ENCODE assay signal across 9 mouse cellular contexts in genomic region chr11:82819350-82819749, GRCm38 (mm10). TPM values are rescaled to one million over a fixed set of nuclear protein-coding genes. Genes with fewer than 3 reads are reported as not detected.
DNase-seq lines count a peak whose midpoint lies in the region; ATAC-seq and TF ChIP-seq lines count a peak whose summit lies in the region.
"Had no signal": no experiment of that assay in that cellular context is flagged by ENCODE, and none has a peak within 500 bp of the region (broad histone marks: within the 10 kb centered on the region; RNA-seq: fewer than 3 reads in every experiment).

No protein-coding gene starts in this region.

- H3K36me3 ChIP-seq in kidney, embryonic 14.5 days (ENCODE audit: control insufficient read depth, insufficient read depth, low read length) = no peaks in the 10 kb centered on the region
- H3K36me3 ChIP-seq in G1E (replicated peaks) = peaks cover 89% of the 10 kb centered on the region
- H3K36me3 ChIP-seq in liver, embryonic 14.5 days (replicated peaks; ENCODE audit: control insufficient read depth, insufficient read depth, low read depth) = peaks cover 7% of the 10 kb centered on the region
- H3K36me3 ChIP-seq: neural tube, embryonic 12.5 days had no signal

- peak; percentile 86 for TF ChIP-seq CTCF in G1E (IDR thresholded peaks at IDR 0.05; ENCODE audit: low read depth, low read length)
- peak; percentile 96 for TF ChIP-seq CTCF in liver, embryonic 14.5 days (IDR thresholded peaks at IDR 0.05; ENCODE audit: low read depth)

- no peak overlapping the region for H3K27ac ChIP-seq in kidney, embryonic 14.5 days (ENCODE audit: low read depth, low read length)
- H3K27ac ChIP-seq in liver, embryonic 14.5 days = no peak overlapping the region
- H3K27ac ChIP-seq: neural tube, embryonic 12.5 days had no signal

- 0 out of 2 replicates have a peak, but pooled peaks cover 9% of the 10 kb centered on the region for H3K4me1 ChIP-seq in kidney, embryonic 14.5 days (ENCODE audit: control insufficient read depth, insufficient read depth, low read length)
- peaks cover 47% of the 10 kb centered on the region for H3K4me1 ChIP-seq in G1E (ENCODE audit: insufficient read depth, low read depth, low read length)
- H3K4me1 ChIP-seq in liver, embryonic 14.5 days (replicated peaks; ENCODE audit: control insufficient read depth in 2 of 2, insufficient read depth in 2 of 2, low read length in 1 of 2) = peaks cover 0 to 13% of the 10 kb centered on the region in 2 experiments; a peak in 3 of 4 replicates
- H3K4me1 ChIP-seq: neural tube, embryonic 12.5 days had no signal

- no peak overlapping the region for H3K9ac ChIP-seq in kidney, embryonic 14.5 days (ENCODE audit: low read depth, low read length)
- H3K9ac ChIP-seq in liver, embryonic 14.5 days (replicated peaks) = no peak overlapping the region
- H3K9ac ChIP-seq: neural tube, embryonic 12.5 days had no signal

- peak; percentile 70 for DNase-seq in kidney, adult 11 months
- peak; percentile 33 for DNase-seq in G1E (ENCODE audit: low spot score)
- peak; percentile 87 for DNase-seq in c-Kit-positive CD71-positive TER-119-negative erythroid progenitor cells, embryonic 14.5 days (ENCODE audit: low read depth)
- peak; percentile 73 for DNase-seq in heart, postnatal 4 days
- peak; percentile 67 to 76 (median 69) for DNase-seq in liver, embryonic 14.5 days (ENCODE audit: low read depth in 3 of 3, low spot score in 3 of 3)
- DNase-seq in spleen, adult 12 weeks (ENCODE audit: low spot score) = peak; percentile 58
- no peak for DNase-seq in right cerebral cortex, postnatal 25 days

- H3K4me3 ChIP-seq in kidney, embryonic 14.5 days (ENCODE audit: low read length) = no peak overlapping the region
- H3K4me3 ChIP-seq in G1E (ENCODE audit: low read depth, low read length) = no peak overlapping the region
- H3K4me3 ChIP-seq in liver, embryonic 14.5 days (ENCODE audit: insufficient read depth in 1 of 2, low read depth in 2 of 2, low read length in 2 of 2) = no peak overlapping the region
- H3K4me3 ChIP-seq: neural tube, embryonic 12.5 days had no signal

- H3K9me3 ChIP-seq in kidney, embryonic 14.5 days (ENCODE audit: control insufficient read depth, low read length) = no peaks in the 10 kb centered on the region
- H3K9me3 ChIP-seq in G1E (replicated peaks) = no peaks in the 10 kb centered on the region
- H3K9me3 ChIP-seq in liver, embryonic 14.5 days (ENCODE audit: control insufficient read depth, low read length) = no peaks in the 10 kb centered on the region
- H3K9me3 ChIP-seq: neural tube, embryonic 12.5 days had no signal

- TF ChIP-seq EP300 in liver, embryonic 14.5 days (IDR thresholded peaks at IDR 0.05; ENCODE audit: low read depth) = no peak

- H3K4me2 ChIP-seq in kidney, embryonic 14.5 days (replicated peaks; ENCODE audit: low read depth, low read length) = no peak overlapping the region
- H3K4me2 ChIP-seq in liver, embryonic 14.5 days (ENCODE audit: low read depth) = no peak overlapping the region
- H3K4me2 ChIP-seq: neural tube, embryonic 12.5 days had no signal

- 48% methylated on average over 4 of the region's 4 CpGs for WGBS in kidney, embryonic 14.5 days
- WGBS in liver, embryonic 14.5 days (ENCODE audit: insufficient replicate concordance) = 27% methylated on average over 4 of the region's 4 CpGs

- H3K27me3 ChIP-seq in kidney, embryonic 14.5 days (ENCODE audit: control insufficient read depth, insufficient read depth, low read length) = no peaks in the 10 kb centered on the region
- no peaks in the 10 kb centered on the region for H3K27me3 ChIP-seq in G1E (ENCODE audit: insufficient read depth, low read length)
- H3K27me3 ChIP-seq in liver, embryonic 14.5 days (ENCODE audit: control insufficient read depth, insufficient read depth, low read length) = no peaks in the 10 kb centered on the region
- H3K27me3 ChIP-seq: neural tube, embryonic 12.5 days had no signal

- no peak for ATAC-seq in kidney, embryonic 14.5 days (ENCODE audit: low FRiP score, low TSS enrichment)
- peak; percentile 57 for ATAC-seq in G1E (ENCODE audit: extremely low read depth, insufficient number of reproducible peaks, low FRiP score, poor library complexity, severe bottlenecking)
- peak; percentile 65; the same call in 1 of the 2 replicates for ATAC-seq in liver, embryonic 14.5 days (ENCODE audit: insufficient read depth)

RNA-seq across cellular contexts. Expression of gene Lig3, which starts 38.4 kb away (rescaled TPM):
- polyA plus RNA-seq in kidney, embryonic 14.5 days (2014; fragmentation: Nextera tagmentation; extraction: Ambion mirVana) = 21.9 and 40.4 TPM in 2 replicates
- total RNA-seq in G1E (2014; fragmentation: Nextera tagmentation) (43.0 and 50.2 TPM in 2 replicates), G1E (2017) (33.1 and 34.6 TPM in 2 replicates)
- polyA plus RNA-seq in G1E (2012) = 60.5 and 71.8 TPM in 2 replicates
- 10 to 100 TPM; 24.6 to 25.8 TPM for total RNA-seq in heart, postnatal 4 days (2021)
- polyA plus RNA-seq in liver, embryonic 14.5 days (2012; rRNA removed) = 6.3 and 6.5 TPM in 2 replicates
- 8.3 and 10.3 TPM in 2 replicates for polyA plus RNA-seq in liver, embryonic 14.5 days (2014; fragmentation: Nextera tagmentation; extraction: Ambion mirVana)

RNA-seq across cellular contexts. Expression of gene Rffl, which starts 51.7 kb away (rescaled TPM):
- polyA plus RNA-seq in kidney, embryonic 14.5 days (2014; fragmentation: Nextera tagmentation; extraction: Ambion mirVana) = 13.1 and 23.5 TPM in 2 replicates
- total RNA-seq in G1E (2014; fragmentation: Nextera tagmentation) (54.7 and 71.1 TPM in 2 replicates), G1E (2017) (25.6 and 27.9 TPM in 2 replicates)
- 29.1 and 46.6 TPM in 2 replicates for polyA plus RNA-seq in G1E (2012)
- 1 to 10 TPM; 3.6 to 4.4 TPM for total RNA-seq in heart, postnatal 4 days (2021)
- 12.6 and 12.9 TPM in 2 replicates for polyA plus RNA-seq in liver, embryonic 14.5 days (2012; rRNA removed)
- 19.0 and 20.6 TPM in 2 replicates for polyA plus RNA-seq in liver, embryonic 14.5 days (2014; fragmentation: Nextera tagmentation; extraction: Ambion mirVana)

RNA-seq across cellular contexts. Expression of gene Zfp830, which starts 55.2 kb away (rescaled TPM):
- 33.6 and 38.3 TPM in 2 replicates for polyA plus RNA-seq in kidney, embryonic 14.5 days (2014; fragmentation: Nextera tagmentation; extraction: Ambion mirVana)
- total RNA-seq in G1E (2014; fragmentation: Nextera tagmentation) (22.3 and 25.1 TPM in 2 replicates), G1E (2017) (43.6 and 49.1 TPM in 2 replicates)
- polyA plus RNA-seq in G1E (2012) = 21.2 and 22.2 TPM in 2 replicates
- total RNA-seq in heart, postnatal 4 days (2021) = 10 to 100 TPM; 16.5 to 17.4 TPM
- 6.3 and 10.5 TPM in 2 replicates for polyA plus RNA-seq in liver, embryonic 14.5 days (2012; rRNA removed)
- 15.1 and 15.5 TPM in 2 replicates for polyA plus RNA-seq in liver, embryonic 14.5 days (2014; fragmentation: Nextera tagmentation; extraction: Ambion mirVana)

RNA-seq across cellular contexts. Expression of gene Cct6b, which starts 55.2 kb away (rescaled TPM):
- 0.21 and 0.31 TPM in 2 replicates for polyA plus RNA-seq in kidney, embryonic 14.5 days (2014; fragmentation: Nextera tagmentation; extraction: Ambion mirVana)
- 0.53 and 3.5 TPM in 2 replicates for total RNA-seq in G1E (2014; fragmentation: Nextera tagmentation)
- total RNA-seq in G1E (2017) = 0.17 and 0.44 TPM in 2 replicates
- polyA plus RNA-seq in G1E (2012) = 0.29 and 0.30 TPM in 2 replicates
- total RNA-seq in heart, postnatal 4 days (2021) = under 1 TPM in 1 of 2 experiments, not detected in 1; 0.27 TPM
- 0.08 and 0.09 TPM in 2 replicates for polyA plus RNA-seq in liver, embryonic 14.5 days (2012; rRNA removed)
- polyA plus RNA-seq in liver, embryonic 14.5 days (2014; fragmentation: Nextera tagmentation; extraction: Ambion mirVana) = 0.13 and 0.27 TPM in 2 replicates
